Mouse (Mus musculus): ENCODE results near the gene Gm27027. TPM values are rescaled to one million over a fixed set of nuclear protein-coding genes. Genes with fewer than 3 reads are reported as not detected.

The Gm27027 gene
- total and polyA plus RNA-seq, 3 experiments = not detected

DNA sequence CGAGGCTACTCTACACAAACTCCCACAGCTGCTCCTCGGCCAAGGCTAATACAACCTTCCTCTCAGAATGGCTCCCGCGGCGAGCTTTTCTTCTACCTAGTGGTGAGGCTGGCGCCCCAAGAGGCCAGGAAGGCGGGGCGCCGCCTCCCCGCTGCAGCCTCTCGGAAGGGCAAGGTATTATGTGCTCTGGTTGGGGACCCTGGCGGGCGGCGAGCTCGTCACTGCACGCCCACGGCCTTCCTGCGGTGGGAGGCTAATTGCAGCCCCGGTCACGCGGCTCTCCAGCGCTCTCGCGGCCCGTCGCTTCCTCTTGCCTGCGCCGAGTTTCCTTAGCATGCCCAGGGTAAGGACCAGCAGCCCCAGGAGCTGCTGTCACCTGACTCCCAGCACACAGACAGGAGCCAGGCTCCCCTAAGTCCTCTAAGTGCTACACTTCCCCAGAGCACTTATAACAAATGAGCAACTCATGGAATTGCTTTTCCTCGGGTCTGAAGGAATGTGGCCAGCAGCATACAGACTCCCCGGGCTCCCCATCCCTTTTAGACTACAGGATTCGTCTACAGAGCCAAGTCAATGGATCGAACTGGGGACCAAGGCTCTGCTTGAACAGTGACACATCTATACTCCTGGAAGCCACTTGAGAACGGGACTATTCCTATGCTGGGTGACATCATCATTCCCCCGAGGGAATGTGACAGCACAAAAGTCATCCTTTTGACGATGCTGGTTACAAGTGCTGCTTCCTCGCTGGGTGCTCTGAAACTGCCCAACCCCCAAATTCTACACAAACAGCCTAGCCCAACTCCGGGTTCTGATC lies 19.5 kb downstream of the Gm27027 start:
- peak; percentile 74 for DNase-seq

- DNase-seq = no peak
These were observed 20.4 kb downstream of the Gm27027 start for GRCm38 (mm10) chr2:93975526-93976435.

DNA sequence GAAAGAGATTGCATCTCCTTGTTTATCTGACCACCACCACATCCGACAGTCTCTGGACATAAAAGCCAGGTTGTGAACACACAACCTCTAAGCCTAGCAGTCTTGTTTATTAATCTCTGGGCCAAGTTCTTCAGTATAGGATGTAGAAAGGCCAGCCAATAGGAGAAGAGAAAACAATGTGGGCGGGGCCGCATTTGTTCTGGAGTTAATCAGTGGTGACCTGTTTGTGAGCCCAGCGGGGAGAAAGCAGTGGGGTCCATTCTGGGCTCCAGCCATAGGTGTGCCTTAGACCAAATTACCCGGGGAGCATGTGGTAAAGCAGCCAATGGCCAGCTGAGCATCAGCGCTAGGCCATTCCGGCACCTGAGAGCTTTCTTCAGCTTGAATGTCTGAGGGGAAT lies 21.1 kb downstream of the Gm27027 start:
- DNase-seq = no peak

GRCm38 (mm10) chr2:93971647-93972046 lies 24.5 kb downstream of the Gm27027 start:
- DNase-seq = no peak

DNA sequence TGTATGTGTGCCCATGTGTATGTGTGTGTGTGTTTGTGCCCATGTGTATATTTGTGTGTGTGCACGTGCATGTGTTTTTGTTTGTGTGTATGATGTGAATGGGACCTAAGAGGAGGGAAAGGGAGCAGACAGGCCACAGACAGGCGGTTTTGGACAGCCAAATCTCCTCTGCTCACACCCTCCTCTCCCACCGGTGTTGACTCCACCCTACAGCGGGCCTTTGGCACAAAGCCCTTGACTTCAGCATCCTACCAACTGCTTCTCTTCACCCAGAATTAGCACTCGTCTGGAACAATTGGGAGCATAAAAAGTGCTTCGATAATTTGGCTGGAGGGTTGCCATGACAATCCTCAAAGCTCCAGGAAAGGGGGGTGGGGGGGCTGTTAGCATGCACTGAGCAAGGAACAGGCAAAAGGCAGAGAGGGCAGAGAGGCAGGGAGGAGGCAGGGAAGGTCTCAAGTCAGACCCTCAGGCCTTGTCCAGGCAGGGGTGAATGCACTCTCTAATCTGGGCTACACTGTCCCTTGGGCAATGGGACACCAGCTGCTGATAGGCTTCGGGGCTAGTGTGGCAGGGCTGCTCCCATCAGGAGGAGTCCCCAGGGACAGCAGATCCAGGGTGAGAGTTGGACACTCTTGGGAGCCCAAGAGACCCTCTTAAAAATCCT lies 31.5 kb downstream of the Gm27027 start:
- DNase-seq = no peak

DNA sequence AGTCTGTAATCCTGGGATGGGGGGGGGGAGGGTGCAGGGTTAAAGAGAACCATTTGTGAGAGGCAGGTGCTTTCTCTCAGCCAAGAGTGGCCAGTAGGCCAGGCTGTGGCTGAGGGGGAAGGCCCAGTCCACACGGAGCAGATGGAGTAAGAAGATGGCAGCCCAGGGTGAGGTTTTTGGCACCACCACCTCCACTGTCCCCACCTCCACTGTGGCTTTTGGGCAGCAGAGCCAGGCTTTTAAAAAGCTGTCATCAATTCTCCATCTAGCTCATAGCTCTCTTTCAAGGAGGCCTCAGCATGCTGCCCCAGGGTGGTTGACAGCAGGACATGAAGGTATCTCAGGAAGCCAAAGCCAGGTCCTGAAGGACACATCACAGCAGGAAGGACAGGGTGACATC lies 32.4 kb downstream of the Gm27027 start:
- DNase-seq = no peak

DNA sequence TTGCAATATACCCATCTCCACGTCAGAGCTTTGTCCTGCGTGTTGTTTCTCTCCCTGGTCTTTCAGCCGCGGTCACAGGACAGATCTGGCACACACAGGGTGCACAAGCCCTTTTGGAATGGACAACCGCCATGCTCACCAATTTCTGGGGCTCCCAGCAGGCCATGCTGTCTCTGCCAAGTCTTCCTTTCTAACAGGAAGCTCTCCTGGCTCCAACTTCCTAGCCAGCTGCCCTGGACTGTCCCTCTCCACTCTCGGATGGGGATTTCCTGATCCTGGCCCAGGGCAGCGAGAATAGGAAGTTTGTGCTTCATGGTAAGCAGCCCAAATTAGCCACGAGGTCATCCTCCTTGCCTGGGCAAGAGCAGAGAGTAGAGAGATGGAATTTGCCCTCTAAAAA lies 34.4 kb downstream of the Gm27027 start:
- DNase-seq = peak; percentile 58

DNA sequence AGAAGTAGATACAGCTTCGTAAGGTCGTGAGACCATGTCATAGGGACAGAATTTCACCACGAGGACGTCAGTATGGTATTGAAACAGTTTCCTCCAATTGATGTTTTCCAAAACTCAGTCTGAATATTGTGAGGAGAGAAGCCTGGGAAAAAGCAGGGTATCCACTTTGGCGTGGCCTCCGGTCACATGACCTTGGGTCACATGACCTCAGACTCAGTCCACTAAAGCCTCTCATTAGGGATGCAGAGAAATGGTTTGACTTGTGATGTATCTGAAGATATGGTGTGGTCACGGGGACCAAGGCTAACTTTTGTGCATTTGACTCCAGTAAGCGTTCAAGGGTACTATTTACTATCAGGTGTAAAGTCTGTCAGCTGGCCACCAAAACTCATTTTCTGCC lies 36.8 kb downstream of the Gm27027 start:
- no peak for DNase-seq

DNA sequence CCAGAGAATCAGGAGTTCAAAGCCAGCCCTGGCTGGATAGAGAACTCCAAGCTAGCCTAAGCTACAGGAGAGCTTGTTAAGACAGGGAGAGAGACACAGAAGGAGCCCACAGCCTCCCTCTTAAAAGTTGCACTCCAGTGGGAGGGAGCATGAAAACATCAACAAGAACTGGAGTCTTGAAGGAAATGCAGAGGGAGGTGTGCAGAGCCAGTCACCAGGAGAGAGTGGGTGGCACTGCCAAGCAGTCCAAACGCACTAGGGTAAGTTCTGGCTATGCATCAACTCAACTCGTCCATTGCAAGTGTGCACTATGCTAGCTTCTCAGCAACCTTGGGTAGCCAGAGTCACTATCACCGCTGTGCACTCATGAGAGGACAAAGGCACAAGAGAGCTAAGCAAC lies 37.9 kb downstream of the Gm27027 start:
- no peak for DNase-seq

DNA sequence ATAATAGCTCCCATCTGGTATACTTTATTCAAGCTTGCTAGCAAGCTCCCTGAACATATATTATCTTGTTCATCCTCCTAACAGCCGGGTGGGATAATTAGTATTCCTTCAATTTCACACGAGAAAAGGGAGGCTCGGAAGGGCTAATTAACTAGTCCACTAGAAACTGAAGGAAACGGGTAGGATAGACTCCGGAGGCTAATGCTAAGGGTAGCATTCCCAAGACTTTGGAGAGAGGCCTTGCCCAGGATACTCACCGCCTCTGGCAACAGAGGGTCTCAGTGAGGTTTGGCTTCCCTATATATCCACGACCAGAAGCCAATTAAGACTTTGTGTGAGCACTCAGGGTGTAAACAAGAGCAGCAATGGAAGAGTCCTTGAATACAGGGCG lies 38.4 kb downstream of the Gm27027 start:
- no peak for DNase-seq

DNA sequence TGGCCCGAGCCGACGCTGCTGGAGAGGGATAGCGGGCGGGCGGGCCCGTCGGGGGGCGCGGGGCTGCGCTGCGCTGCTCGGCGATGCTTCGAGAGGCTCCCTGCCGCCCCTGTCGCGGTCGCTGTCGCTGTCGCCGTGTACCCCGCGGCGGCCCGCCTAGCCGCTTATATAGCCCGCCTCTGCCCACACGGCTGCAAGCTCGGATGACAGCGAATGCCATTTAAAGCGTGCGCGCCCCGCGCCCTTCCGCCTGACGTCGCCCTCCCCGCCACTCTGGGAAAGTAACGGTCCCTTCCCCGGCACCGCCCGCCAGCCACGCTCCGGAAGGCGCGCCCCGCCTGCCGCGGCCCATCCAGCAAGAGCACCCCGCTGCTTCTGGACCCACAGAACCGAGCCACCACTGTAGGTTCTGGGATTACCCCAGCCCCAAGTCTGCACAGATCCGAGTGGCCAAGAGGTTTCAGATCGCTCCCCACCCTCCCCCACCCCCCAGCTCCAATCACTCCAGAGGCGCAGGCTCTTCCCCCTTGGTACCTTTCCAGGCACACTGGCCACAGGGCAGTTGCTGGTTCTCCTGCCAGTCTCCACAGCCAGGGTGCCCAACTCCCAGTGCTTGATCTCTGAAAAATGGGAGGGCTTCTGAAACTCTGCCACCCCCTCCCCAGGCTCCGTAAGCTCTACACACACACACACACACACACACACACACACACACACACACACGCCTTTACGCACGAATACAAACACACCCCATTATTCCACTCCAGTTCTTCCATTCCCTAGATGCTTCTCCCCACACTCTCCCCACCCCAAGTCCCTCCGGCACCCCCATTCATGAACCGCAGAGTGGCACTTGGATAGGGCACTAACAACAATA lies 39.0 kb downstream of the Gm27027 start, which contains the start of gene Gm13889:
Gene Gm13889, minus strand, starts transcription at position 294 of the 877 bp plus-strand sequence.
- DNase-seq = peak; percentile 92

DNA sequence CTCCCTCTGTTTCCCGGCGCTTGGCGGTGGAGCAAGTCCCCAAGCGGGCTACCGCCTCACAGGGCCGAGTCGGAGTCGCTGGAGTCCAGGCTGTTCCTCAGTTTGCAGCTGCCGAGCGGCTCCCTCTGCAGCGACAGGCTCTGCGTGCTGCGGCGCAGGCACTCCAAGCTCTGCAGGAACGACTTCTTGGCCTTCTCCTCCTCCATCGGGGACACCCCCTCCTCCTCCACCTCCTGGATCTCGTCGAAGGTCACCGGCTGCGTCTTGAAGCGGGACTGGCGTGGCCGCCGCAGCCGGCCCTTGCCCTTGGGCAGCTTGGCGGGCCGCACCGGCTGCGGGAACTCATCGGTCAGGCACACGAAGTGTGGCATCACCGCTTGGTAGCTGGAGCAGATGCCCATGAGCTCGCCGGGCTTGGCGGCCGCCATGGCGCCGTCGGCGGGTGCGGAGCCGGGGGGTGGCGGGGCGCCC lies 39.8 kb downstream of the Gm27027 start:
- peak; percentile 86 for DNase-seq

DNA sequence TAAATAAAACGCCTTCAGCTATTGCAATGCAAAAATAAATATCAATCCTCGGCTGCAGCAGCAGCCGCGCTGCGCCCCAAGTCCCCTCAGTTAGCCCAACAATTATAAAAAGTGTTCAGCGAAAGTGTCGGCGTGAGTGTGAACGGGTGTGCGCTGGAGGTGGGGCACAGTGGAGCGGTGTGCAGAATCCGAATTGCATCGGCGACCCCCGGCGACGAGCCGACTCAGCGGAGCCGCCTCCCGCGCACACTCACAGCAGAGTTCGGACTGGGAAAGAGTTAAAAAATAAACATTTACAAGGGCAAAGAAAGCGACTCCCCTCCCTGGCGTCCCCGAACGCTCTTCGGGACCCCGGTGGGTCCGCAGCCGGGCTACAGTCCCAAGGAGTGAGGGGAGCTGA lies 40.3 kb downstream of the Gm27027 start:
- DNase-seq = no peak

DNA sequence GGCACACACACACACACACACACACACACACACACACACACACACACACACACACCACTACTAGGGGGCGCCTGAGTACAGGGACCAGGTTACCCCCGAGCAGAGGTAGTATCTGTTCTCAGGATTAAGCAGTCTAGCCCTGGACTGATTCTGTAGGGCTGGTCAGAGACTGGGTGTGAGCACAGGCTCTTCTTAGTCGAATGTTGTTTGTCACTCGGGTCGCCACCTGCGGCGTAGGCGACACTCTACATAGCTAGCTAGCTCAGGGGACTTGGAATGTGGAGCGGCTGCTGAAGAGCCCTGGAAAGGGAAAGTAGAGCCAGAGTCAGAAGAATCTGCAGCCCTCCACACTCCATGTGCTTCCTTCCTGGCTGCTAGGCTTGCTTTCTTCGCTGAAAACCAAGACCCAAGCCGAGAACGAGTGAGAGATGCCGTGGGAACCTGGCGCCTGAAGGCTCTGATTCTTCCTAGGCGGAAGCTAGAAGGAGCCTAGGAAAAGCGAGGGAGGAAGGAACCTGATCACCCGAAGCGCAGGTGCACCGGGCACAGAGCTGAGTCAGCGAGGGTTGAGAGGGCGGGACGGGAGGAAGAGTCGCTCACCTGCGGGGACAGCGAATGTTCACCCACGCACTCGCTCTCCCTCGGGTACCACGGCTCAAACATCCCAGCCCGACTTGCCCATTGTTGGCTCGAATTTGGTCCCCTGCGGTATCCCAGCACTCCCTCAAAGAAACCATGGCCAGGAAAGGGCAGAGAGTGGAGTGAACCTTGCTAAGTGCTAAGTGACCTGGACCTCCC lies 41.2 kb downstream of the Gm27027 start:
- DNase-seq = peak; percentile 15

GRCm38 (mm10) chr2:93953726-93954125 lies 42.4 kb downstream of the Gm27027 start:
- DNase-seq = no peak

DNA sequence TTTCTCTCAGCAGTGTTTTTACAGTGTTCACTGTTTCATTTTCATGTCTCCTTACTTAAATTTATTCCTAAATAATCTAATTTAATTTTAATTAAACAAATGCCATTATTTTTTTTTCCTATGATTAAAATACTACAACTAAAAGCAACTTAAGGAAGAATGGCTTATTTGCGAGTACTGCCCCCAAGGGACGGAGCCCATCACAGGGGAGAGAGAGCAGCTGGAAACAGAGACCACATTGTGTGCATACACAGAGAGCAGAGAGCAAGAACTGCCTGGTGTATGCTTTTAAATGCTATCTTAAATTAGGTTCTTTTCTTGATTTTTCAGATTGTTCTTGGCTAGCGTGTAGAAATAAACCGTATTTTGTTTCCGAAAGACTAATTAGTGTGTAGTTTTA lies 49.2 kb downstream of the Gm27027 start:
- DNase-seq = no peak

DNA sequence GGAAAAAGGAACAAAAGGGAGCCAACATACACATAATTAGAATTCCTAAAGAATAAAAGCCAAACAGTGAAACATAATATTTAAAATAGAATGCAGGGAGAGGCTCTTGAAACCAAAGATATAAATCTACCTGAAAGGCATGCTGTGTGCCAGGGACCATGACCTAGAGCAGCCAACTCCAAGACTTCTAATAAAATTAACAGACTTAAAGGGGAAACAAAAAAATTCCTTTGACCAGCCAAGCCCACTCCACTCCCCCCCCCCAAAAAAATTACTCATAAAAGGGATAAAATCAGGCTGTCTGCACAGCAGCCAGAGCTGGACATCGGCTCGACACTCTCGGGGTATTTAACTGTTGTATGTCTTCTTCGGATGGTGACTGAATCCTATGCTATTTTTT lies 51.3 kb downstream of the Gm27027 start:
- DNase-seq = no peak

- DNase-seq = no peak
These were observed 52.1 kb downstream of the Gm27027 start for GRCm38 (mm10) chr2:93944099-93944498.

DNA sequence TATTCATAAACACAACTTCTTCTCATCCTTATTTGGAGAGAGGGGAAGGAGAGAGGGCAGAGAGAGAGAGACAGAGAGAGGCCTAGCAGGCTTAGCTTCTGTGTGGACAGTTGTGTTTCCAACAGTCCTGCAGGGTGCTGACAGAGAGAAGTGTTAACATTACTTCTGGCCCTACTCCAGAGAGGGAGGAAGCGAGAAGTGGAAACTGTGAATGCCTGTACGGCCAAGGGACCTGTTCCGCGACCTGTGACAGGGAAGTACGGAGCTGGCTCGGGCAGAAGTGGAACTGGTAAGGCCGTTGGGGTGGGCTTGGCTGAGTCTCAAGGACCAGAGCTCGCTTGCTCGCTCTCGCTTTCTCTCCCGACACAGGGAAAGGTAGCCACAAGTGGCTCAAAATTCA lies 54.5 kb downstream of the Gm27027 start:
- DNase-seq = no peak

- DNase-seq = no peak
These were observed 57.6 kb downstream of the Gm27027 start for GRCm38 (mm10) chr2:93938534-93938933.

DNA sequence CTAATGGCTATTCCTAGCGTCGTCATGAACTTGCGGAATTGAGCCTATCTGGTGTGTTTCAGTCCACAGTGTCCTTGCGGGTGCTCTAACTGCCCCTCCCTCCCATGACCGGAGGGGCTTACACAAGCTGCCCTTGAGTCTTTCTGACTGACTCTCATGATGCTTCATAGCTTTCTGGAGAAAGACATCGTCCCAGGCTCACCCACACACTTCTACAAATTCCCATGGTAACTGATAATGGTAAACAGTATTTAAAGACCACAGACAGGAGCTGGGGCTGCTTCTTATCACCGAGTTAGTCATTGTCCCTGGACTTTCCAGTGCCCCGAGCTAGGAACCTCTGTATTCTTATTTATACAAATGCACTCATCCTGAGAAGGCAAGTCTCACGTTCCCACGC lies 67.3 kb downstream of the Gm27027 start:
- DNase-seq = peak; percentile 55

Data from adrenal gland, adult 2 months (tissue).